Mouse (Mus musculus) limb, embryonic 14.5 days (tissue): ENCODE data around the gene Hnrnpab. TPM values are rescaled to one million over a fixed set of nuclear protein-coding genes. Genes with fewer than 3 reads are reported as not detected.
"Not testable (repeated sequence)": the region's sequence is repeated elsewhere in the genome, so short reads cannot be mapped to it uniquely, and the experiment has no call there.

ENCODE experiments used
- ATAC-seq: fragments of 200-750 bp; cut with Nextera tagmentation; 2 replicates; pipeline ENCODE4 v1.8.0; 2017; ENCODE audit warnings: low read depth, moderate number of reproducible peaks, moderate TSS enrichment; ENCODE audit not compliant: low FRiP score
- DNase-seq: peaks from one replicate; pipeline ENCODE4 v3.0.0-alpha.2; 2015; ENCODE audit warnings: low spot score
- H3K27ac ChIP-seq: fragments of 300-500 bp; sonication (generic); replicated peaks from 2 replicates; pipeline ENCODE4 v1.5.1; 2014; ENCODE audit warnings: low read depth, mild to moderate bottlenecking, low read length, moderate library complexity, mixed read lengths
- H3K27me3 ChIP-seq: fragments of 300-500 bp; sonication (generic); 2 replicates; pipeline ENCODE4 v1.6.1; 2014; ENCODE audit warnings: low read length, mixed read lengths; ENCODE audit not compliant: control insufficient read depth, insufficient read depth
- H3K36me3 ChIP-seq: fragments of 300-500 bp; sonication (generic); 2 replicates; pipeline ENCODE4 v1.6.1; 2014; ENCODE audit warnings: mild to moderate bottlenecking, low read length, moderate library complexity, mixed read lengths; ENCODE audit not compliant: control insufficient read depth, insufficient read depth
- H3K4me1 ChIP-seq: fragments of 300-500 bp; sonication (generic); 2 replicates; pipeline ENCODE4 v1.6.1; 2014; ENCODE audit warnings: antibody characterized with exemption, low read length, mixed read lengths; ENCODE audit not compliant: control insufficient read depth, insufficient read depth
- H3K4me2 ChIP-seq: fragments of 300-500 bp; sonication (generic); replicated peaks from 2 replicates; pipeline ENCODE4 v1.6.1; 2014; ENCODE audit warnings: low read depth, mild to moderate bottlenecking, low read length, moderate library complexity; ENCODE audit not compliant: severe bottlenecking
- H3K4me3 ChIP-seq: fragments of 300-500 bp; sonication (generic); replicated peaks from 2 replicates; pipeline ENCODE4 v1.5.1; 2014; ENCODE audit warnings: low read length
- H3K9ac ChIP-seq: fragments of 300-500 bp; sonication (generic); 2 replicates; pipeline ENCODE4 v1.6.1; 2014; ENCODE audit warnings: mild to moderate bottlenecking, low read depth, low read length, moderate library complexity; ENCODE audit not compliant: severe bottlenecking
- H3K9me3 ChIP-seq: fragments of 300-500 bp; sonication (generic); 2 replicates; pipeline ENCODE4 v1.6.1; 2016; ENCODE audit warnings: low read length; ENCODE audit not compliant: control insufficient read depth
- POLR2A ChIP-seq: fragments of 200-500 bp; IDR thresholded peaks from 2 replicates; pipeline ENCODE4 v1.8.0; 2012; ENCODE audit warnings: inconsistent platforms, mild to moderate bottlenecking, moderate library complexity, borderline replicate concordance; ENCODE audit not compliant: insufficient read depth, insufficient read length; ENCODE audit errors: extremely low read depth
- WGBS: fragments of 180-500 bp; shearing (Covaris S2); extraction: QIAGEN DNeasy Blood & Tissue Kit; methylation state at CpG from one replicate; pipeline ENCODE4 v1.1.7; 2014; 5-methylcytosine and 5-hydroxymethylcytosine counted together
- polyA plus RNA-seq, 2 experiments: library from polyadenylated mRNA; depleted of rRNA in 1 of 2; stranded (reverse) in 1 of 2; unstranded in 1 of 2; fragments of >200 nt; fragmentation: Nextera tagmentation in 1 of 2; extraction: Ambion mirVana in 1 of 2; gene quantifications; 2 replicates each; pipeline versions ENCODE4 v1.2.1 to v1.2.3; 2012 to 2014

The Hnrnpab gene
- polyA plus RNA-seq, 2 experiments = 480 to 516 TPM

- ATAC-seq = no peak
- peak overlapping the region; percentile 57 for H3K9ac ChIP-seq
- 0 out of 2 replicates have a peak overlapping the region, but pooled peaks have one; percentile 53 for H3K27ac ChIP-seq
- no peaks in the 10 kb centered on the region for H3K9me3 ChIP-seq
- H3K4me3 ChIP-seq = peak overlapping the region; percentile 36
- 29% methylated on average over 7 of the region's 7 CpGs for WGBS
- no peak for TF ChIP-seq POLR2A
- H3K4me2 ChIP-seq = peak overlapping the region; percentile 63
- H3K27me3 ChIP-seq = no peaks in the 10 kb centered on the region
- DNase-seq = peak; percentile 34
- no peaks in the 10 kb centered on the region; the same call in 1 of the 2 replicates for H3K4me1 ChIP-seq
- no peaks in the 10 kb centered on the region for H3K36me3 ChIP-seq
These were observed 8.5 kb upstream of the Hnrnpab start for GRCm38 (mm10) chr11:51615129-51615528.

DNA sequence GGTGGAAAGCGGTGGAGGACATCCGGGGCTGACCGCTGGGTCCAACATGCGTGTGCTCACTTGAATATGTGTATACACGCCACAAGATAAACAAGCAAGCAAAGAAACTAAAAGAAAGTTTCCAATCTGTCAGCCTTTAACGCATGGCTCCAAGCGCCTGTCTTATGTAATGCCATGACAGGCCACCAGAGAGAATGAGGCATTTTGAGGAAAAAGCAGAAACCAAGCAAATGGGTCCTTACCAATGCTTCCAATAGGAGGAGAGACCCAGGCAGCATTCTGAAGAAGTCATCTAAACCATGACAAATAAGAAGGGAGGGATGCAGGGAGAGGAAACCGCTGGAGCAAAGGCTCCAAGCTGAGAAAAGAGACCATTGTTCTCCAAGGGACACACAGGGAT, 7.6 kb upstream of the Hnrnpab start:
- no peak overlapping the region for H3K27ac ChIP-seq
- ATAC-seq = no peak

DNA sequence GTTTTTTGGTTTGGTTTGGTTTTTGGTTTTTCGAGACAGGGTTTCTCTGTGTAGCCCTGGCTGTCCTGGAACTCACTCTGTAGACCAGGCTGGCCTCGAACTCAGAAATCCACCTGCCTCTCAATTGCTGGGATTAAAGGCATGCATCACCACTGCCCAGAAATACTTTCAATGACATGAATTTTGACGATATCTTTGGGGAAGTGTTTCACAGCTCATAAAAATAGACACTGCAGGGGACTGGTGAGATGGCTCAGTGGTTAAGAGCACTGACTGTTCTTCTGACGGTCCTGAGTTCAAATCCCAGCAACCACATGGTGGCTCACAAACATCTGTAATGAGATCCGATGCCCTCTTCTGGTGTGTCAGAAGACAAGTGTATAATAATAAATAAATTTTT, 3.3 kb upstream of the Hnrnpab start:
- WGBS = 85% methylated on average over 5 of the region's 5 CpGs
- H3K9me3 ChIP-seq = not testable (repeated sequence)

More for the DNA sequence above, 7.6 kb upstream of the Hnrnpab start:
- DNase-seq = no peak
- WGBS = 84% methylated on average over 8 of the region's 8 CpGs
- no peak overlapping the region for H3K4me3 ChIP-seq
- no peaks in the 10 kb centered on the region for H3K36me3 ChIP-seq
- no peak overlapping the region for H3K9ac ChIP-seq
- H3K9me3 ChIP-seq = no peaks in the 10 kb centered on the region
- H3K4me2 ChIP-seq = no peak overlapping the region
- TF ChIP-seq POLR2A = no peak
- H3K27me3 ChIP-seq = no peaks in the 10 kb centered on the region
- no peaks in the 10 kb centered on the region; the same call in 1 of the 2 replicates for H3K4me1 ChIP-seq

GRCm38 (mm10) chr11:51609266-51609909, 2.7 kb upstream of the Hnrnpab start:
- DNase-seq = no peak
- Histone ChIP-seq H3K4me3 (no peak overlapping the region), H3K4me1 (peaks cover 9% of the 10 kb centered on the region), H3K36me3 (peaks cover 13% of the 10 kb centered on the region), H3K4me2 (no peak overlapping the region), H3K27ac (no peak overlapping the region), H3K9me3 (no peaks in the 10 kb centered on the region), H3K9ac (no peak overlapping the region), H3K27me3 (no peaks in the 10 kb centered on the region)
- 85% methylated on average over 3 of the region's 3 CpGs for WGBS
- TF ChIP-seq POLR2A = no peak
- ATAC-seq = no peak

More for the DNA sequence above, 3.3 kb upstream of the Hnrnpab start:
- not testable (repeated sequence) for DNase-seq, H3K4me1 ChIP-seq, H3K27ac ChIP-seq, H3K9ac ChIP-seq, ATAC-seq, H3K27me3 ChIP-seq, H3K4me3 ChIP-seq, H3K36me3 ChIP-seq, H3K4me2 ChIP-seq

DNA sequence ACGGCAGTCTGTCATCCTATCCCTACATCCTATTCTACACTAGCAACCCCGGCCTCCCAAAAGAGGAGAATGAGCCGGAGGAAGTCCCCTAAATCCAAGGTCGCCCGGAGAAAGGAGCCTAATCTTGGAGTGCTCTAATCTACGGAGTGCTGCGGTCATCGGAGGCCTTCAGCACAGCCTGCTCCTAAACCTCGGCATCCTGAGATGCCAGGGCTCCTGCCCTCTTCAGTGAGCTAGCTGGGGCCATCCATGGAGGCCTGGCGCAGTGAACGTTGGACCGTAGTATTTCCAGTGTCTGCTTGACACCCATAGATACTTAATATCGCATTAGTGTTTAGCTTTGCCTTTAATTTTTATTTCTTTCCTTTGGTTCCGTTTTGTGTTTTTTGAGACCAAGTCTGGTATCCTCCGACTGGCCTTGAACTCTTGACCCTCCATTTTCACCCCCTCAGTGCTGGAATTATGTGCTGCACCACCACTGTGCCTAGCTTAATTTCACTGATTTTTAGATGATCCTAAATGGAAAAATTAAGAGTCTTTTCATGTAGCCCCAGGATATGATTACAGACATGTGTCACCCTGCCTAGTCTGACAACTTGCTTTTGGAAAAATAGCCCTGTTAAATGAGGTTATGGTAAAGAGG, 570 bp upstream of the Hnrnpab start:
- peaks cover 19% of the 10 kb centered on the region for H3K4me1 ChIP-seq
- ATAC-seq = peak; percentile 25
- peak overlapping the region; percentile 94 for H3K4me3 ChIP-seq
- H3K27ac ChIP-seq = peak overlapping the region; percentile 72
- peak overlapping the region; percentile 100 for H3K9ac ChIP-seq
- no peak for DNase-seq
- H3K9me3 ChIP-seq = no peaks in the 10 kb centered on the region
- H3K4me2 ChIP-seq = peak overlapping the region; percentile 64
- TF ChIP-seq POLR2A = no peak
- peaks cover 34% of the 10 kb centered on the region for H3K36me3 ChIP-seq
- 12% methylated on average over 15 of the region's 15 CpGs for WGBS
- H3K27me3 ChIP-seq = no peaks in the 10 kb centered on the region
